Mouse (Mus musculus) liver, adult 2 months (tissue): Measurements from ENCODE around the gene Slc25a44.

Experiments
- CTCF ChIP-seq: fragments of 200-500 bp; IDR thresholded peaks from 2 replicates; pipeline ENCODE4 v1.5.1; 2011; ENCODE audit warnings: low read depth, low read length, control low read depth
- POLR2A ChIP-seq: fragments of 200-500 bp; IDR thresholded peaks from 2 replicates; pipeline ENCODE4 v1.6.1; 2011; ENCODE audit warnings: low read length, control low read depth; ENCODE audit not compliant: insufficient read depth; ENCODE audit errors: extremely low read depth

DNA sequence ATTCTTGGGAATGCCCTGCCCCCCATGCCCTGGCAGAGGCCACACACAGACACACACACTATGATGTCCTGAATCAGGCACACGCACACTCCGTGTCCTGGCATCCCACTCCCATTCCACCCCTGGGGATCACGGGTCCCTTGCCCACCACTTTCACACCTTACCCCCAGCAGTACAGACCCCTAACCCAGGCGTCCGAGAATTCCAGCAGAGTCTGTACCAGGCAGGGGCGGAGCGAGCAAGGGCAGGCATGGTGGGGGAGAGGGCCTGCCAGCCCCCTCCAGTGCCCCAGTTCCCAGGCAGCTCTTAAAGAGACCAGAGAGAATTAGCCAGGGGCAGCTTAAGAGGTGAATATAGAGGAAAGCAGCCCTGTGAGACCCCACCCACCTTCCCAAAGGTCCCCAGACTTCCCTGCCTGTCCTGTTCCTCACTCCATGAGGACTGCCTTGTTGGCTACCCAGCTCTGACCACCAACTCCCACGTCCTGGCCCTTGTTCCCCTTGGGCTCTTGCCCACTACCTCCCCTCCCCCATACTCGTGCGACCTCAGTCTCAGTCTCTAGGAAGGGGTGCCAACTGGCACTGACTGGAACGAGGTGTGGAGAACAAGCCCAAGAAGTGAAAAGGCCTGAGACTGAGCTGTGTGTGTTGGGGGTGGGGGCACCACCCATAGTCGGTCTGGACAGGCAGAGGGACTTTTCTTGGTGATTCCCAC lies 36.2 kb upstream of the Slc25a44 start, which contains the start of gene Sema4a:
- TF ChIP-seq CTCF (no peak), POLR2A (no peak)
